Mouse (Mus musculus) regulatory T cell (primary cell): ENCODE data around the gene Pygo1.

Experiments
- in situ Hi-C: fragments of 300-600 bp; cut with MboI, MseI; formaldehyde crosslinking; loops from one replicate; pipeline ENCODE4 v1.15.1; 2025; ENCODE audit warnings: high pct_unique_total_duplicates

Pygo1 gene

DNA sequence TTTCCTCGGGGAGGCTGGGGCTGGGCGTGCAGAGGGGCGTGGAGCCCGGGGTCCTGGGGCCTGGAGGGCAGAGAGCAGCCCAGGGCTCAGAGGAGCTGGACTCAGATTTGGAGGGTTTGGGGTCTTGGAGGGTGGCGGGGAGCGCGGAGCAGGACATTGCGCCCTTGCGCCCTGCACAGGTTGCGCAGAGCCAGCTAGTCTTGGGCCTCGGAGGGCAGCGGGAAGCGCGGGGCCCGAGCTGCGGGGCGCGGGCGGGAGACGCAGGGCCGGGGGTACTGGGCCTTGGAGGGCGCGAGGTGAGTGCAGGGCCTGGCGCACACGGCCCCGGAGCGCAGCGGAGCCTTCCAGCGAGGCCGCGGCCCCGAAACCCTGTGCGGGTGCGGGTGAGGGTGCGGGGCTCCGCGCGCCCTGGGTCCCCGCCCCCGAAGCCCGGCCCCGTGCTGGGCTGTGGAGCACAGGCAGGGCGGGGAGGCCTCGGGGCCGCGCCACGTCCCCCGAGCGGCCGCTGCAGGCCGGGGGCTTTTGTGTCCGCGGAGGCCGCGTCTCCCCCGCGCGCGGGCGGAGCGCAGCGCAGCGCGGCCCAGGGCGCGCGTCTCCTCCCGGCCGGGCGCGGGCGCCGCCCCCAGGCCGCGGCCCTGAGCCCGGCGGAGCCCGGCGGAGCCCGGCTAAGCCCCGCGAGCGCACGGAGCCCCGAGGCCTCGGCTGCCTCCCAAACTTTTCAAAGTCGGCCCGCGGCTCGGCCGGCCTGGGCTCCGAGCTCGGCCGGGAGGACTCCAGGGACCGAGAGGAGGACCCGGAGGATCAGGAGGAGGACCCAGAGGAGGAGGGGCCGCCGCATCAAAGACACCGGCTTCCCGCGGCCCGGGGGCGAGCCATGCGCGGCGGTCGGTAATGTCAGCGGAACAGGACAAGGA, at the start of gene Pygo1:
TSS of gene Pygo1 (plus strand) at position 625 of the 914 bp plus-strand sequence.
- in situ Hi-C loops, result no loop called here

DNA sequence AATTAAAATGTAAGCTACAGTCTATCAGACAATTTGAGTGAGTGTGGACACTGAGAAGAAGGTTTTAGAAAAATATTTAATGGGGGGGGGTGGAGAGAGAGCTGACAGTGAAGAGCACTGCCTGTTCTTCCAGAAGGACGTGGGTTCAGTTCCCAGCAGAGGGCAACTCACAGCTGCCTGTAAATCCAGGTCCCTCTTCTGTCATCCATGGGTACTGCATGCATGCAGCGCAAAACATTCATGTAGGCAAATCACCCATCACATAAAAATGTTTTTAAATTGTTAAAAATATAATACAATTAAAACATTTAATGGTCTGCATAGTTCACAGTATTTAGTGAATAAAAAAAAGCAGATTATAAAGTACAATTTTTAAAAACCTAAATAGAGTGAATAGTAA, 49.6 kb upstream of the Pygo1 start:
- in situ Hi-C loops, result loop anchor here (5.0 kb wide), 1 partner anchor 109 kb away; no protein-coding TSS in a partner anchor

DNA sequence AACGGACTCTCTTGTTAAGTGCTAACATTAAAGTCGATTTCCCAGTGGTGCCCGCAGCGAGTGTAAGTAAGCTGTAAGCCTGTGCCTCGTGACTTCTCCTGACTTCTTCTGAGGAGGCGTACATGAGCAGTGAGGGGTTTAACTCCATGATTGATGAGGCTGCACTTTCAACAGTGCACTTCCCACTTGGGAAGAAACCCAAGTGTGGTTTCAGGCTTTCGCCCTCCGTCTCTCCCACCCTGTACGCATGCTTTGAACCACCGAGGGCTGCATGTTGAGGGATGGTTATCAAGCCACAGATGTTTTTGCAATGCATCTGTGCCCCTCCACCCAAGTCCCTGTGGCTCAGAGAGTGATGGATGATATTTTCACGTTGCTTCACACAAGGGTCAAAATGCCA, 47.5 kb upstream of the Pygo1 start:
- in situ Hi-C loops, result loop anchor here (5.0 kb wide), 1 partner anchor 111 kb away; no protein-coding TSS in a partner anchor

DNA sequence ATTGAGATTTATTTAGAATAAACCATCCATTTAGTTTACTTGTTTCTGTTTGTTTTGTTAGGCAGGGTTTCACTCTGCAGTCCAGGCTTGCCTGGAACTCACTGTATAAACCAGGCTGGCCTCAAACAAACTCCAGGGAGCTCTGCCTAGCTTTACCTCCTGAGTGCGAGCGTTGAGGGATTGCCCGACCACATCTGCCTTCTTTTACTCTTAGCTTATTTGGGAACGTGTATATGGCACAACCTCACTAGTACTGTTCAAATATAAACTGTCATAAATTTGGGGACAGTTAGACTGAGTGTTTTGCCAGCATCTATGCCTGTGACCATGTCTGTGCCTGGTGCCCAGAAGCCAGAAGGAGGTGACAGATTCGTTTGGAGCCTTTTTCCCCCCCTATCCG, 46.8 kb upstream of the Pygo1 start:
- in situ Hi-C loops, result loop anchor here (5.0 kb wide), 1 partner anchor 111 kb away; no protein-coding TSS in a partner anchor

DNA sequence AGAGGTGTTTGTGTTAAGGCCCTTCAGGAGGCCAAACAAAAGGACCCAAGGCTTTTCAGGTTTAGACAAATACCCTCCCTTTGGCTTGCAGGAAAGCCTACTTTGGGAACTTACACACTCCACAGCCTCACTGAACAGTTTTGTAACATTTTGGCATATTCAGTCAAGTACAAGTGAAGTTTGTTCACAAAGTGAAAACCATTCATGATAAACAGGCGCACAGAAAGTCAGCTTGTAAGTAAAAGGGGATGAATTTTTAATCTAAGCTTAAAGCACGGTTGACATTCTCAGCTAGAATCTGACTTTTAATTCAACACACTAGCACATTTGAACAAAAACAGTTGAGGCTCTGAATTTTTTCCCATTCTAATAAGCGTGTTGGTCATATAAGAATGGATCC, 45.8 kb upstream of the Pygo1 start:
- in situ Hi-C loops, result loop anchor here (5.0 kb wide), 1 partner anchor 112 kb away; no protein-coding TSS in a partner anchor

DNA sequence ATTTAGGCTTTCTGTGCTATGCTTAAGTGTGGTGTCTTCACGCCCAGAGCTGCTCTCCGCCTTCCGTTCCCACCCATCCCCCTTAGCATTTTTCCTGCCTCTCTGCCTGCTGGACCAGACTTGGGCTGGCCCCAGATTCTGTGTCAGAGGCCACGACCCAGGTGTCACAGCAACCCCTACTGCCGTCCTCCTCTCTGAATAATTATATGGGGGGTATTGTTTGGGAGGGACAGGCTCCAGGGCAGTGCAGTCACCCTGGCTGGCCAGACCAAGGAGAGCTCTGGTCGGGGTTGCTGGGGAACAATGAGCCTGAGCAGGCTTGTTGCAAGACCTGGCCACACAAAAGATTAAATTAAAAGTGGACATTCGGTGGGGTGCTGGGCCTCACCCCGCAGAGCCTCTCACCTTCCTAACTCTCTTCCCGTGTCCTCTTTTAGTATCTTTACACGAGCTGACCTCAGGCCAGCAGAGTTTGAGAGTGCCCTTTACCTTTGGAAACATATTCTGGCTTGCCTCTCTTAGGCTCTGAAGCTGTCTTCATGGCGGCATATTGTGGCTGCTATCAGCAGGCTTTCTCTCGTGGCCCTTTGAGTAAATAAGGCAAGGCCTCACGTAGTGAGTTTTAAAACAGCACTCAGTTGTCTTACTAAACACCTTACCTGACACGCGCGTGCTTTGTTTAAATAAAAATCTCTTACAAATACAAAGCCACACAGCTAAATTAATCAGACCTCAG, 45.1 kb upstream of the Pygo1 start:
- in situ Hi-C loops, result no loop called here

DNA sequence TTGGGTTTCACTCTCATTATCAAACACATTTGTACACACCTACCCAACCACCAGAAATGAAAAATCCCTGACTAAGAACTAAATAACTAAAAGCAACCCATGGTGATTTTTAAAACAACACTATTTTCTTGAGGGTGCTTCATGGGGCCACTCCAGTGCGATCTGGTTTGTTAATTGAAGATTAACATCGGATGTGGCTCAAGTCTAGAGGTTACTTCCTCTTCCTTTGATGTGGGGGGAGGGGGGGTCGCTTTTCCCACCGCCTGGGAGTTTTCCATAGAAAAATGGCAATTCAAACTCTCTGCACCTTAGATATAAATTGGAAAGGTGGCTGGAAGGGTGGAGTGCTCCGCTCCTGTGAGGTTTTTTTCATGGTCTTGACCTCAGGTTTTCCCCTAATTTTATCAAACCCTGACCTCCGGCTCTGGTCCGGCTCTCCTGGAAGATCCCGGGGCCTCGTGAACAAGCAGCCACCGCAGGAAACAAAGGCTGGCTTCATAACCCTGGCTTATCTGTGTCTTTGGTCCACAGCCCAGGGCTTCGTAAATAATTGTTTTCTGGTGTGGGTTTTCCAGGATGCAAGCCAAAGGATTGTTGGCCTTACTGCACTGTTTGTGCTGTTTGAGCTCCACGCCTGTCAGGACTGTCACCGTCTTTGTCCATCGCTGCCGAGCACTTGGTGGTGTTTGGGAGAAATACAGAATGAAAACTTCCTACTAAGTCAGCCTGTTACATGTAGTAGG, 44.2 kb upstream of the Pygo1 start:
- in situ Hi-C loops, result no loop called here

DNA sequence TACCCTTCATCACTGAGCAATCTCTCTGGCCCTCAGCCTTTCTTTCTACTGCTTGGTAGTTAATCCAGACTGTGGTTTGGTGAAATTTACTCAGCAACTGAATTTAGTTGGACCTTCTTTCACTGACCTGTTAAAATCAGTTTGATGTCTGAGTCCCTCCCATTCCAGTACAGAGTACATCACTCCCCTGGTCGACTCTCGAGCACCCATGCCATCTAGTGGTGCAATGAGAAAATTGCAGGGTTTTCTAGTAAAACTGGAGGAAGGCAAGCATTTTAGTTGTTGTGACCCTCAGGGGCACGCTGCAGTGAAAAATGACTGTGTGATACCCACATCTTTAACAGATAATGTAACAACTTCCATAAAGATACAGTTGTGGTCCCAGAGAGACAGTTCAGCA, 41.5 kb upstream of the Pygo1 start:
- in situ Hi-C loops, result no loop called here

DNA sequence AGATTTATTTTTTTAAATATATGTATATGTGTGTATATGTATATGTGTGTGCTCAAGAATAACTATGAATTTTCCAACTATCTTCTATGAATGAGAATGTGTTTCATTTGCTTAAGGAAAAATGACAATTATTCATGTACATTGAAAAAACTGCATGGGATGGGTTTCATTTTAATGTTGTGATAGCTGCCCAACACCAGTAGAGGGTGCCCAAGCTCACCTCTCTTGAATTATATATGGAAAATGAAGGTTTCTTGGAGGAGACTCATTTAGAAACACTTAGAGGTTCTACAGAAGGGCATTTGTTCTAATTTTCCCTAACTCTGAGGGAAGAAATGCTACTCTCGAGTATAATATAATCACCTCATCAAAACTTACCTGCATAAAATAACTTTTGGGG, 35.7 kb upstream of the Pygo1 start:
- in situ Hi-C loops, result no loop called here

DNA sequence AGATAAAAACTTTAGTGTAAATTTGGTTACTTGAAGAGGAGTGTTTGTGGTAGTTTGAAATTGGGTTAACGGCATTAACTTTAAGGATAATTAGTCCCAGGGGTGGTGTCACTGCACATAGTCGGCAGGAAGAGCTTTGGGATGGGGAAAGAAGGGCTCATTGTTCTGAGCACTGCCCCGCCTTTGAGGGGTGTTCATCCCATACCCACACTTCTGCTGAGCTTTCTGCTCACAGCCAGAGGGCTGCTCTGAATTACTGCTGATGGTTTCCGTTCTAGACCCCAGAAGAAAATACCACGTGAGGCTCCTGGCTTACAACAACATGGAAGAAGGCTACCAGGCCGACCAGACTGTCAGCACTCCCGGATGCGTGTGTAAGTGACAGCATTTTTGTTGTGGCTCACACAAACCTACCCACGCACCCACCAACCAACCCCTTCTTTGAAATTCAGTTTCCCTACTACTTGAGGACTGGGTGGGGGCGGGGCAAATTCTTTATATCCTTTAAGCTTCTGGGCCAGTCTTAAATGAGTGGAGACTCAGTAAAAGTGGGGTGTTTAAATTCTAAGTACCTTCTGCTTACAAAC, 34.9 kb upstream of the Pygo1 start:
- in situ Hi-C loops, result no loop called here

DNA sequence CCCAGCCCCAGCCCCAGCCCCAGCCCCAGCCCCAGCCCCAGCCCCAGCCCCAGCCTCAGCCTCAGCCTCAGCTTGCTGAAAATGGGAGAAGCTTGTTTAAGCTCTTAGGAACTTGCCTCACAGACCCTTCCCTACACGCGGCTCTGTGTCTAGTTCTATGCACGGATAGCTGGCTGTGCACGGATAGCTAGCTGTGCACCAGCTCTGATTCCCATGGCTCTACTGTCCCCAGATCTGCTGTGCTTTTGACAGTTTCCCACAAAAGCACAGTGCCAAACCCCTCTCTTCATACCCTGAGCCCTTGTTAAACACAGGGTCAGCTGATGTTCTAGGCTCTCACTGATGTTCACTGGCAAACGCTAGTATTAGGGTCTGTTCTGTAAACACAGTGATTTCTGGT, 32.7 kb upstream of the Pygo1 start:
- in situ Hi-C loops, result no loop called here

DNA sequence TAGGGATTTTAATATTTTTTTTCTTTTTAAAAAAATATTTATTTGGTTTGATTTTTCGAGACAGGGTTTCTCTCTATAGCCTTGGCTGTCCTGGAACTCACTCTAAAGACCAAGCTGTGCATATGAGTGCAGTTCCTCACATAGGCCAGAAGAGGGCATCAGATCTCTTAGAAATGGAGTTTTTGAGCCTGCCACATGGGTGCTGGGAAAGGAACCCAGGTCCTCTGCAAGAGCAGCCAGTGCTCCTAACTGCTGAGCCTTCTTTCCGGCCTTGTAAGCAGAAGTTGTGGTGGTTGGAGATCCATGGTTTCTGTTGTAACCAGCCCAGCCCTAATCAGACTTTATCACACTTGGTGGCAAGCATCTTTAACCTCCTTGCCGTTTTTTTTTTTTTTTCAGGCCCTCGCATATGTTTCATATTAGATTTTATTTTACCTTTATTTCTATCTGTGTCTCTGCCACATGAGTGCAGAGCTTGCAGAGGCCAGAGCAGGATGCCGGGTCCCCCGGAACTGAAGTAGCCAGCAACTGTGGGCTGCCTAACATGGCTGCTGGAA, 30.6 kb upstream of the Pygo1 start:
- in situ Hi-C loops, result no loop called here

DNA sequence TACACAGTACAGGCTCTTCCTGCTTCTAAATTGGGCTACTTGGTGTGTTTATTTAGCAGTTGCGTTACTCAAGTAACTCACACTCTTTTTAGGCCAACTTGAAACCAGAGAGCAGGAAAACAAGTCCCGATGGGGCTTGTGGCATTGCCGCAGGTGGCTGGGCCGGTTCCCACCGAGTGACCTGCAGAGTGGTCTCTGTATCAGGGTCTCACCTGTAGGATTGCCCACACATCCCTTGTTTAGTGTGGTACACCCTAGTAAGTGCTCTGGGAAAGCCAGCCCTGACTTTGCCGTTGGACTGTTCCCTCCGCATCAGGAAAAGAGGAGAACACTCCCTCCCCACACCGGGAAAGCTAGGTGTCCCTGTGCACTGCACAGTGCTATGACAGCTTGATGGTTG, 23.4 kb upstream of the Pygo1 start:
- in situ Hi-C loops, result no loop called here

DNA sequence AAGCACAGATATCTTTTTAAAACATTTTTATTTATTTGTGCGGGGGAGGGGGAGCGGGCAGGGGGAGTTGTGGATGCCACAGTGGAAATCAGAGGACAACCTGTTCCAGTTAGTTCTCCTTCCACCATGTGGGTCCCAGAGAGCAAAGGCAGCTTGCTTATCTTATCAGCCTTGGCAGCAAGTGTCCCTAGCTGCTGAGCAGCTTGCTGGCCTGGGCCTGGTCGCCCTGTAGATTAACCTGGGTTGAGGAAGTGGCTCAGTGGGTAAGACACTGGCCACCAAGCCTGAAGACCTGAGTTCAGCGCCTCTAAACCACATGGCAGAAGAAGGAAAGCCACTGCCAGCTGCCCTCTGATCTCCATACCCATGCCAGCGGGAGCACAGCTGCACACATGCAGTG, 22.8 kb upstream of the Pygo1 start:
- in situ Hi-C loops, result no loop called here

DNA sequence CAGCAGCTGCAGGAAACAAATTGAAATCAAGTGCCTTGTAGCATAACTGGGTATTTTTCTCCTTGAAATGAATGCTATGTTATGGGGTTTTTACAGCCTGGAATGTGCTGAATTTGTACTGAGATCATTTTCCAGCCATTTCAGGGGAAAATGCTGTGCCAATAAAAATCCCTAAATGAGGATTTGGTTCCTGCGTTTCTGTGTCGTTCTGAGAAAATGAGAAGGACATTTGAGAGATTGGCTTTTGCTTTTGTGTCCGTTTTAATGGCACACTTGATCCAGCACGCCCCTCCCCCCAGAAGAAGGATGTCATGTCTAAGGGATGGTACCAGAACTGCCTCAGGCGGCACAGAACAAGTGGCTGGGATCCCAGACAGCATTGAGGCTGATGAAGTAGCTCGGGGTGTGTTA, 18.7 kb upstream of the Pygo1 start:
- in situ Hi-C loops, result no loop called here

DNA sequence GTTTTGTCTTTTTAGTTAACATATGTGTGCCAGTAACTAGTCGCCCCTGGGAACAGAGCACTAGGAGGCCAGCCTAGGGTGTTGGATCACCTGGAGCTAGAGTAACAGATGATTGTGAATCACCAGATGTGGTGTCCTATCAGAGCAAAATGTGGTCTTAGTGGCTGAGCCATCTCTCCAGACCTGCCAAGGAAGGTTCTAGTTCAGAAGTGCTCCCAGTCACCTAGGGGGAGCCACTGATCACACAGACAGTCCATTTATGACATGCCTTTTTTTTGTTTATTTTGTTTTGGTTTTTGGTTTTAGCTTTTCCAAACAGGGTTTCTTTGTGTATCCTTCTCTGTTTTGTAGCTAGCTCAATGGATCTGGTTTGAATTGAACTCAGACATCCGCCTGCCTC, 14.1 kb upstream of the Pygo1 start:
- in situ Hi-C loops, result no loop called here

DNA sequence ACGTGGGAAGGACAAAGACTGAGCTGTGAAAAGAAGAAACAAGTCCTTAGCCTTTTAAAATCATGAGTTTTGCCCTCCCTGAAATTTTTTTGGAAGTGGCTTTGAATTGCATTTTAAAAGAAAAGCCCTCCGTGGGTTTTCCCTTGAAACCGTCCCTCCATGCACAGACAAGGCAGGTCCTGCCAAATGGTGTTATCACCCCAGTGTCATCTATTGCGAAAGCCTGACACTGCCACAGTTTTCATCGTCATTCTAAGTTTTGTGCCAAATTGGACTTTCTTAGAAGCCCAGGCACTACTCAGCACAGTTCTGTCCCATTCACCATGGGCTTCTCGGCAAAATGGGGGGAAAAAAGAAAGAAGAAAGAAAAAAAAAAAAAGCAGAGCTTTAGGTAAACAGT, 11.9 kb upstream of the Pygo1 start:
- in situ Hi-C loops, result no loop called here

DNA sequence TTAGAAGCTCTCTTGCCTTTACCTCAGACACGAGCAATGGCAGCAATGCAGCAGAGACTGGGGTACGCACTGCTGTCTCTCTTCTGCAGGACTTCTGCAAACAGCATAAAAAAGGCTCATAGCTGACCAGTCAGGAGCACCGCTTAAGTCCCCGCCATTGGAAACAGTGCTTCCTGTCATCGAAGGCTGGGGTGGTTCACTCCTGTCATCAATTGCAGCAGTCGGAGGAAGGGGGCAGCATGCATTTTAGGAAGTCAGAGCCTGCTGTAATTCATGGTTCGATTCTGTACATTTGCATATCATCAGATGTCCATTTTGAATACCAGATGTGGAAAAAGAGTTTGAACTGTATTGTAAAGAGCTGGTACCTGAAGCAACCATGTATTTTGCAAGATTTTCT, 9.7 kb upstream of the Pygo1 start:
- in situ Hi-C loops, result no loop called here

DNA sequence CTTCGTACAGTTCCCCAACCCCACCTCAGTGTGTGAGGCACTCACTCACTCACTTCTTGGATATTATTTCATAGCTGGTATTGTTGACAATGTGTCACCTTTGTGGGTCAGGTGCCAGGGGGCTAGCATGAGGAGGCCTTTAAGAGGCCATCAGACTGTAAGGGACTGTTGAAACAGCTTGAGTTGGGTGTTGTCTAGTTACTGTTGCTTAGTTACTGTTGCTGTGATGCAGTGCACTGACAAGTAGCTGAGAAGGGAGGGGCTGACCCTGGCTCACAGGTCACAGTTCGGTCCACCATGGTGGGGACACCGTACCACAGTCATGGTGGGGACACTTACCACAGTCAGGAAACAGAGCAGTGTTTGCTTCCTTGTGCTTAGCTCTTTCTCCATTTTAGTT, 2.4 kb upstream of the Pygo1 start:
- in situ Hi-C loops, result no loop called here

DNA sequence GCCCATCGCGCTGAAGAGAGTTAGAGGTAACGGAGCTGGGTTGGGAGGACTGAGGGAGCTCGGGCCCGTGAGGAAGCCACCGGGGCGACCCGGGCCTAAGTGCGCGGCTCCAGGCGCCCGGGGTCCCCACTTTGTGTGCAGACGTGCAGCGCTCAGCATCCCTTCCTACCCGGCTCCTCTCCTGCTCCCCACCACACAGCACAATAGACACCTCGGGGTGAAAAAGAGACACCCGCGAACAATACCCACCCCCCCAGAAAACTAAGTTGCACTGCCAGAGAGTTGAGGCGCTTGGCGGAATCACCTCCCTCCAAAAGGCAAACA, 452 bp downstream of the Pygo1 start:
- in situ Hi-C loops, result no loop called here

DNA sequence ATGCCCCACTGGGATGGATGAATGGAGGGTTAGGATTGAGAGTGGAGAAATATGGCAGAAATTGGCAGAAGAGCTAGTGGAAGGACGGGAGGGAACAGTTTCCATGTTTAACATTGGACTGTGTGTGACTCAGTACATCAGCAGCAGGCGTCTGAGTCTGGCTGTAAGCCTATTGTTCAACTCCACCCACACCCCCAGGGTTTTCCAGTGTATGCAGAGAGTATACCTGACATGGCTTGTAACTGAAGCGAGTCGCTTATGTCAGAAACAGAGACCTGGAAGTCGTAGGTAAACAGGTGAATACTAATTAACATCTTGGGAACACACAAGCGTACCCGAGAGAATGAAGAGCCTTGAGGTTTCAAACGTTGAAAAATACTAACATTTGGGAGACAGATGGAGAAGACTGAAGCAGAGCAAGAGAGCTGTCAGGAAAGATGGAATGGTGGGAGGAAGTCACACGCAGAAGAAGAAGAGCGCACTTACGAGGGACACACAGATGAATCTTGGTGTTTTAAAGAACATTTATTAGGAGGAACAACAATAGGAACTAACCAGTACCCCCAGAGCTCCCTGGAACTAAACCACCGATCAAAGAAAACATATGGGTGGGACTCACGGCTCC, 5.8 kb downstream of the Pygo1 start:
- in situ Hi-C loops, result no loop called here
